Mouse (Mus musculus) midbrain, embryonic 12.5 days (tissue): ENCODE data around the gene Cebpa. TPM values are rescaled to one million over a fixed set of nuclear protein-coding genes. Genes with fewer than 3 reads are reported as not detected.

Experiments
- ATAC-seq: fragments of 200-750 bp; cut with Nextera tagmentation; 2 replicates; pipeline ENCODE4 v1.8.0; 2017; ENCODE audit warnings: low read depth, moderate TSS enrichment, moderate library complexity; ENCODE audit not compliant: low FRiP score
- H3K27ac ChIP-seq: fragments of 300-500 bp; sonication (generic); replicated peaks from 2 replicates; pipeline ENCODE4 v1.5.1; 2016; ENCODE audit warnings: mild to moderate bottlenecking
- H3K27me3 ChIP-seq: fragments of 300-500 bp; sonication (generic); 2 replicates; pipeline ENCODE4 v1.6.1; 2016; ENCODE audit warnings: mild to moderate bottlenecking
- H3K36me3 ChIP-seq: fragments of 300-500 bp; sonication (generic); 2 replicates; pipeline ENCODE4 v1.6.1; 2016
- H3K4me1 ChIP-seq: fragments of 300-500 bp; sonication (generic); 2 replicates; pipeline ENCODE4 v1.6.1; 2016
- H3K4me2 ChIP-seq: fragments of 300-500 bp; sonication (generic); replicated peaks from 2 replicates; pipeline ENCODE4 v1.6.1; 2016; ENCODE audit warnings: mild to moderate bottlenecking, moderate library complexity
- H3K4me3 ChIP-seq: fragments of 300-500 bp; sonication (generic); 2 replicates; pipeline ENCODE4 v1.5.1; 2016; ENCODE audit warnings: mild to moderate bottlenecking
- H3K9ac ChIP-seq: fragments of 300-500 bp; sonication (generic); replicated peaks from 2 replicates; pipeline ENCODE4 v1.6.1; 2016; ENCODE audit warnings: mild to moderate bottlenecking, moderate library complexity
- H3K9me3 ChIP-seq: fragments of 300-500 bp; sonication (generic); 2 replicates; pipeline ENCODE4 v1.6.1; 2016; ENCODE audit warnings: mild to moderate bottlenecking
- WGBS: fragments of 180-500 bp; shearing (Covaris S2); methylation state at CpG from one replicate; pipeline ENCODE4 v1.1.7; 2016; 5-methylcytosine and 5-hydroxymethylcytosine counted together
- polyA plus RNA-seq: library from polyadenylated mRNA; unstranded; fragments of >200 nt; fragmentation: Nextera tagmentation; extraction: Ambion mirVana; gene quantifications from 2 replicates; pipeline ENCODE4 v1.2.1, GENCODE M21; 2016

Cebpa gene
- 0.77 TPM in 2 replicates for polyA plus RNA-seq

DNA sequence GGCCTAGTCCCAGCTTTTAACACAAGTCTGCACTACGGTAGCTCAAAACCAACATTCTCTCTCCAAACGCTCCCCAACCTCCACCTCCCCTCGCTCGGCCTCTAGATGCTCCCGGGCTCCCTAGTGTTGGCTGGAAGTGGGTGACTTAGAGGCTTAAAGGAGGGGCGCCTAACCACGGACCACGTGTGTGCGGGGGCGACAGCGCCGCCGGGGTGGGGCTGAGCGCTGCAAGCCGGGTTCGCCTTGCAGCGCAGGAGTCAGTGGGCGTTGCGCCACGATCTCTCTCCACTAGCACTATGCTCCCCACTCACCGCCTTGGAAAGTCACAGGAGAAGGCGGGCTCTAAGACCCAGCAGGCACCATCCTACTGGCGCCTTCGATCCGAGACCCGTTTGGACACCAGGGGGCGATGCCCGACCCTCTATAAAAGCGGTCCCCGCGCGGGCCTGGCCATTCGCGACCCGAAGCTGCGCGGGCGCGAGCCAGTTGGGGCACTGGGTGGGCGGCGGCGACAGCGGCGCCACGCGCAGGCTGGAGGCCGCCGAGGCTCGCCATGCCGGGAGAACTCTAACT lies at the start of gene Cebpa:
Gene Cebpa, plus strand, starts transcription at position 453 of the 573 bp plus-strand sequence.
- Histone ChIP-seq H3K9me3 (no peaks in the 10 kb centered on the region), H3K36me3 (no peaks in the 10 kb centered on the region), H3K4me3 (peak within 1 kb of the TSS; percentile 57), H3K27ac (no peak within 1 kb of the TSS), H3K9ac (peak within 1 kb of the TSS; percentile 41), H3K4me1 (peaks cover 21% of the 10 kb centered on the region), H3K27me3 (peaks cover 80% of the 10 kb centered on the region), H3K4me2 (peak within 1 kb of the TSS; percentile 97)
- under 1% methylated on average over 50 of the region's 50 CpGs for WGBS
- peak; percentile 88 for ATAC-seq

DNA sequence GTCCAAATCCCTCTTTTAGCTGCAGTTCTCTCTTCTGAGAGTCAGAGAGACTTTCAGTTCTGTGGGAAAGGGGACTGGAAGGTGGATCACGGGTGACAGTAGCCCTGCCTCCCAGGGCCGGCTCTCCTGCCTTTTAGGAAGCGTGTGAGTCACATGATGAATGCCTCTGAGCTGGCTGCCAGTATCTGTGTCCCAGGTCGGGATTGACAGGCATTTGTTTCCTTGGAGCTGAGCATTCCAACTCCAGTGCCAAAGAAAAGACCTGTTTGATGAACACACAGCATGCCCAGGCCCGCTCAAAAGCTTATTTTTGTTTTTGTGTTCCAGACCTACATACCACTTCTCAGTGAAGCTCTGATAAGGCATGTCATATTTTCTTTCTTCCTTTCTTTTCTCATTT lies 42.4 kb upstream of the Cebpa start:
- no peak overlapping the region for H3K4me2 ChIP-seq
- H3K4me1 ChIP-seq, result no peaks in the 10 kb centered on the region
- no peak overlapping the region for H3K4me3 ChIP-seq
- WGBS, result 38% methylated on average over 5 of the region's 5 CpGs
- H3K36me3 ChIP-seq, result no peaks in the 10 kb centered on the region
- H3K9ac ChIP-seq, result no peak overlapping the region
- ATAC-seq, result no peak
- no peak overlapping the region for H3K27ac ChIP-seq
- H3K27me3 ChIP-seq, result no peaks in the 10 kb centered on the region; the same call in 1 of the 2 replicates
- no peaks in the 10 kb centered on the region for H3K9me3 ChIP-seq

DNA sequence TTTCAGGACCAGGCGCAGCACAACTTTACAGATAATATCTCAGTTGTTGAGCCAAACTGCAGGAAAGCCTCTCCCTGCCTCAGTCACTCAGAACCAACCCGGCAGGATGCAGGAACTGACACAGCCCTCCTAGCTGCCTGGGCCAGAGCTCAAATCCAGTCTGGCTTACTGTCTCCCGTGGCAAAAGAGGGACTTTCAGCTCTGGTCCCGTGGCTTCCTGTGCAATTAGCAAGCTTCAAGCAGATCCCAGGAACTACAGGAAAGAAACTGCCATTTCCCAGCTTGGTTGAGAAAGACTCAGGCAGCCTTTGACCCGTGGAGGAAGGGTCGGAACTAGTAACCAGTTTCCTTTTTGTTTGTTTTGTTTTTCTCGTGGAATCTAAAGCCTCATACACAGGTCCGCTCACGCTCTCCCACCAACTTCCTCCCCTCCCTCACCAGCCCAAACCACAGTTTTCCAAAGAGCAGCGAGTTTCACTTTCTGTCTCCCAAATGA lies 38.2 kb upstream of the Cebpa start:
- no peak overlapping the region for H3K9ac ChIP-seq
- no peak overlapping the region for H3K27ac ChIP-seq
- no peaks in the 10 kb centered on the region; the same call in 1 of the 2 replicates for H3K27me3 ChIP-seq
- no peaks in the 10 kb centered on the region for H3K9me3 ChIP-seq
- H3K36me3 ChIP-seq, result no peaks in the 10 kb centered on the region
- 52% methylated on average over 10 of the region's 10 CpGs for WGBS
- H3K4me2 ChIP-seq, result no peak overlapping the region
- H3K4me1 ChIP-seq, result no peaks in the 10 kb centered on the region
- no peak for ATAC-seq
- no peak overlapping the region for H3K4me3 ChIP-seq

DNA sequence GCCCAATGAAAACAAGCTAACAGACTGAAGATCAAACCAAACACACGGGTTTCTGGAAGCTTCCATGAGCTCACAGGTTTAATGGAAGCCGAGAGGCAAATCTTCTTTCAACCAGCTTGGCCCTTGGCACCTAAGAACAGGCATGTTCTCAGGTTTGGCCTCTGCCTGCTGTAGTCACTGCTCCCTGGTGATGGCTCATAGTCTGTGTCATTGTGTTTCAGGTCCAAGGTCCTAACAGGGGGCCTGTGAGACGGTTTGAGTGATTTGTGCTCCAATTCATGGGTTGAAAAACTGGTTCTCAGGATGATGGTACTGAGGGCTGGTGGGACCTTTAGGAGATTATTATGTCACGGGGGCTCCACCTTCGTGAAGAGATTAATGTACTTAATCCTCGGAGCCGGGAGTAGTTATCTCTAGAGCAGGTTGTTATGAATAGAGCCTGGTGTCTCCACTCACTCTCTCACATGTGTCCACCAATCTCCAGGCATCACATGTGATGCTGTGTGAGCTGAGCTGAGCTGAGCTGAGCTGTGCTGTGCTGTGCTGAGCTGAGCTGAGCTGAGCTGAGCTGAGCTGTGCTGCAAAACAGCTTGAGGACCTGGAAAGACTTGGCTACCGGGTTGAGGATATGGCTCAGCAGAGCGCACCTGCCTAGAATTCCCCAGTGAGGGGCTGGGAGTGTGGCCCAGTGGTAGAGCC lies 37.5 kb upstream of the Cebpa start:
- Histone ChIP-seq H3K27me3 (no peaks in the 10 kb centered on the region; the same call in 1 of the 2 replicates), H3K9ac (no peak overlapping the region), H3K4me2 (no peak overlapping the region), H3K4me1 (peaks cover 4% of the 10 kb centered on the region; the same call in 1 of the 2 replicates), H3K9me3 (no peaks in the 10 kb centered on the region), H3K4me3 (no peak overlapping the region), H3K27ac (no peak overlapping the region), H3K36me3 (no peaks in the 10 kb centered on the region)
- ATAC-seq, result no peak
- WGBS, result 75% methylated on average over 9 of the region's 9 CpGs

DNA sequence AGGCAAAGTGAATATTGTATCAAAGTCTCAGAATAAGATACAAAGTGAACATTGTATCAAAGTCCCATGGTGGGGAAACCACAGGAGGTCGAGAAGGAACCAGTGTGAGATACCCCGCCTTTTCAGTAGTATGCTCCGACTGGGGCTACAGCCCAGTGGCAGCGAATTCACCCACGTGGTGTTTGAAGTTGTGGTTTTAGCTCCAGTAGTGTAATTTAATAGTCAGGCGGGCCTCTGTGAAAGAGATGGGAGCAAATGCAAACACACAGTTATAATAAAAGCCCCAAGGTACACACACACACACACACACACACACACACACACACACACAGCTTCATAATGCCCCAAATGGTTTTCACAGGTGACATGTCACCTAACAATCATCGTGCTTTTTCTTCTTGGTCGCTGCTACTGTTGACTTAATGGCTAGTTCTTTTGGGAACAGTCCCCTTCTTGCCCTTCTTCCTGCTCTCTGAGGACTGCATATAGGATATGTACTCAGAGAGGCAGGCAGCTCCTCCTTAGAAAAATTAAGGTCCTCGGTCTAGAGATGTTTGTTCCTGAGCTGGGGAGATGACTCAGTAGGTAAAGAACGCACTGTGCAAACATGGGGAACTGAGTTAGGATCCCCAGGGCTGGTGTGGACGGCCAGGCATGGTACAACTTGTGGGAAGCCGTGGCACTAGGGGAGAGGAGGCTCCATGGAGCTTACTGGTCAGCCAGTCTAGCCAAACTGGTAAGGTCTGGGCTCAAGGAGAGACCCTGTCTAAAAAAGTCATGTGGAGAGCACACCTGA lies 34.3 kb upstream of the Cebpa start:
- ATAC-seq, result no peak
- Histone ChIP-seq H3K27ac (no peak overlapping the region), H3K4me2 (no peak overlapping the region), H3K4me1 (peaks cover 13% of the 10 kb centered on the region; the same call in 1 of the 2 replicates), H3K4me3 (no peak overlapping the region), H3K36me3 (no peaks in the 10 kb centered on the region), H3K27me3 (no peaks in the 10 kb centered on the region; the same call in 1 of the 2 replicates), H3K9ac (no peak overlapping the region), H3K9me3 (no peaks in the 10 kb centered on the region)
- WGBS, result 84% methylated on average over 12 of the region's 12 CpGs

DNA sequence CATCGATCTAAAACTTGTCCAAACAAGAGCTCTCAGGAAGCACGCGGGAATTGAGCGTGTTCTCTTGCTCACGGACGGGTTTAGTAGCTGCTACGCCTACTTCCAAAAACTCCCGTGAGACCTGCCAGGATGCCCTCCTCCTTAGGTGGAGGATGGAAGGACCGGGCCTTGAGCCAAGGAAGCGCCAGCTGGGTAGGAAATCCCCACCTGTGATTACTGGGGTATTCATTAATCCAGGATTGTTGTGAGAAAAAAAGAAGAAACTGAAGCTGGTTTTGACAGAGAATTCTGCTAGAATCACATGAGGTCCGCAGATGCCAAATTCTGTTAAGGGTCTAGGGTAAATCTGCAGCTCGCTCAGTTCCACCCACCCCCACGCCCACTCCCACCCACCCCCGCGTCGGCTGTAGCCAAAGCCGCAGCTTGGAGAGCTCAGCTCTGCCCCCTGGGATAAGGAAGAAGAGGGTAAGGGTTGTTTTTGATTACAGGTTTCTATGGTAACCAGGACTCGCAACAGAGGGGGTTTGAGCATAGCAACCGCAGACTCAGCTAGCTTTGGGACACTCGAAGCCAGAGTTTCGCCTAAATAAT lies 32.7 kb upstream of the Cebpa start:
- peak overlapping the region; percentile 21 for H3K4me3 ChIP-seq
- no peaks in the 10 kb centered on the region for H3K36me3 ChIP-seq
- whole genome bisulfite sequencing, result 2% methylated on average over 21 of the region's 21 CpGs
- H3K4me2 ChIP-seq, result peak overlapping the region; percentile 53
- H3K27ac ChIP-seq, result 0 out of 2 replicates have a peak overlapping the region, but pooled peaks have one; percentile 25
- no peaks in the 10 kb centered on the region for H3K27me3 ChIP-seq
- peaks cover 13% of the 10 kb centered on the region; the same call in 1 of the 2 replicates for H3K4me1 ChIP-seq
- no peaks in the 10 kb centered on the region for H3K9me3 ChIP-seq
- H3K9ac ChIP-seq, result no peak overlapping the region; the same call in 1 of the 2 replicates
- ATAC-seq, result peak; percentile 85

DNA sequence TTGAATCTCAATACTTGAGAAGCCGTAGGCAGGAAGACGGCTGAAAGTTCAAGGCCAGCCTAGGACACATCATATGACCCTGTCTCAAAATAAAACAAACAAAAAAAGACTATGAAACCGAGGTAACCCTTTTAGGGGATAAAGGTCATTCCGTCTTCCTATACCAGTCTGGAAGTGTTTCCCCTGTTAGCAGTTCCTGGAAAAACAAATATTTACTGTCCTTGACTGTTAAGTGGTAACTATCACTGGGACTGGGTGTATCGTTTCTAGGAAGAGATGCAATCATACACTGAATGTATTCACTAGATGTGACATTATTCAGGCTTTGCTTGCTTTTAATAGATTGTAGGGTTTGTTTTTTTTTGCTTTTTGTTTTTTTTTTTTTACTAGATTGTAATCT lies 28.5 kb upstream of the Cebpa start:
- 85% methylated on average over 5 of the region's 5 CpGs for WGBS
- no peak overlapping the region for H3K4me2 ChIP-seq
- ATAC-seq, result no peak

DNA sequence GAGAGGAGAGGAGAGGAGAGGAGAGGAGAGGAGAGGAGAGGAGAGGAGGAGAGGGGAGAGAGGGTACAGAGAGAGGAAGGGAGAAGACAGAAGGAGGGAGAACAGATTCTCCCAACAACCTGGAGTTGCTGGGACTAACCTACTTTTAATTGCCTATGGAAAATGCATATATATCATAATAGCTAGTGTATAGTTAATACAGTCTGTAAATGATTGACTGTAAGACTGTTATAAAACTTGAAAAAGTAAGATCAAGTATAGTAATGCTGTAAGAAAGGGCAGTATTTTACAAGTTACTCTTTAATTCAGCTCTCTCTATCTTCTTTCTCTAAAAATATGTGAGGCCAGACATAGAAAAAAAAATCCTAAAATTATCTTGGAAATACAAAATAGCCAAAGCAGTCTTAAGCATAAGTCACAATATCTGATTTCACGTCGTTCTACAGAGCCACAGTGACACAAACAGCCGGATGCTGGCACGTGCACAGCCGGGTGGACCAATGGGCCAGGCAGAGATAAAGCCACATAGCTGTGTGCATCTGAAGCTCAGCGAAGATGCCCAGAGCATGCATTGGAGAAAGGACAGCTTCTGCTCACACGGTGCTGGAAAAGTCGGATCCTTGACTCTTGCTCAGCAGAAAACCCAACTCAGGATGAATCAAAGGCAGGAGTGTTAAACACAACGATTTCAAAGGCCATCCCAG lies 24.0 kb upstream of the Cebpa start:
- Histone ChIP-seq H3K36me3 (no peaks in the 10 kb centered on the region), H3K27me3 (no peaks in the 10 kb centered on the region; the same call in 1 of the 2 replicates), H3K4me2 (no peak overlapping the region), H3K4me1 (no peaks in the 10 kb centered on the region), H3K27ac (no peak overlapping the region), H3K9ac (no peak overlapping the region), H3K9me3 (no peaks in the 10 kb centered on the region), H3K4me3 (no peak overlapping the region)
- 82% methylated on average over 9 of the region's 9 CpGs for WGBS
- no peak for ATAC-seq

More for the DNA sequence above, 28.5 kb upstream of the Cebpa start:
- H3K9me3 ChIP-seq, result no peaks in the 10 kb centered on the region
- no peak overlapping the region for H3K9ac ChIP-seq
- no peaks in the 10 kb centered on the region; the same call in 1 of the 2 replicates for H3K27me3 ChIP-seq
- H3K27ac ChIP-seq, result no peak overlapping the region
- no peak overlapping the region for H3K4me3 ChIP-seq
- H3K36me3 ChIP-seq, result no peaks in the 10 kb centered on the region
- H3K4me1 ChIP-seq, result peaks cover 13% of the 10 kb centered on the region; the same call in 1 of the 2 replicates

DNA sequence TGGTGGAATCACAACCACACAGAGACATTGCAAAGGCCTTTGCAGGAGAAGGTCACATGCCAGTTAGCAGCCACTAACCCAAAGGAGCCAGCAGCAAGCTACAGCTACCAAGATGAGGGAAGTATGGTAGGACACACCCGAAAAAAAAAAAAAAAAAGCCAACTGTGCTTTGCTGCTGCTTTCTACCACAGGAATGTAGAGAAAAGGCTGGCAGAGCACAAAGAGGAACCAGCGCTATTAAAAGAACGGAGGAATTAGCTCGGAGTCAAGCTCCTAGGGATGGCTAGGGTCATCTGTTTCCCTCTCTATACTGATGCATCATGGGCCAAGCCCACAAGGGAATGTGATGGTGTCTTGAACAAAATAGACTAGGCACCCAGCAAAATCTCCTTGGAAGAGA lies 20.3 kb upstream of the Cebpa start:
- no peak overlapping the region for H3K4me2 ChIP-seq
- no peaks in the 10 kb centered on the region for H3K4me1 ChIP-seq
- H3K9me3 ChIP-seq, result no peaks in the 10 kb centered on the region
- no peak overlapping the region for H3K27ac ChIP-seq
- H3K4me3 ChIP-seq, result no peak overlapping the region
- H3K36me3 ChIP-seq, result no peaks in the 10 kb centered on the region
- WGBS, result 84% methylated on average over 4 of the region's 4 CpGs
- ATAC-seq, result no peak
- H3K9ac ChIP-seq, result no peak overlapping the region
- no peaks in the 10 kb centered on the region for H3K27me3 ChIP-seq

DNA sequence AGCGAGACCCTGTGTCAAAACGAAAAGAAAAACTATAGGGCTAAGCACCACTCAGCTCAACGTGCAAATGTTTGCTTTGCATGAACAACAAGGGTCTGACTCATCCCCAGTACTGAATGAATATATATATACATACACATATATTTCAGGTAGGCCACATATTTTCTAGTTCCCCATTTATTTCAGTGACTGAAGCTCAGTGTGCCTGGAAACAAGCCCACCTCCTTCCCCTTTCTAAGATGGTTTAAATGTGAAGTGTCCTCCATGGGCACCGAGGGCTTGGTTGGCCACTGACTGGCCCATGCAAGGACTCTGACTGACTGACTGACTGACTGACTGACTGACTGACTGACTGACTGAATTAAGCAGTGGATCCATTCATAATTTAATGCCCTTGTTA lies 19.6 kb upstream of the Cebpa start:
- Histone ChIP-seq H3K27ac (no peak overlapping the region), H3K27me3 (no peaks in the 10 kb centered on the region), H3K9me3 (no peaks in the 10 kb centered on the region), H3K36me3 (no peaks in the 10 kb centered on the region), H3K4me1 (no peaks in the 10 kb centered on the region), H3K4me2 (no peak overlapping the region), H3K4me3 (no peak overlapping the region), H3K9ac (no peak overlapping the region)
- no peak for ATAC-seq
- 87% methylated on average over 4 of the region's 4 CpGs for WGBS

DNA sequence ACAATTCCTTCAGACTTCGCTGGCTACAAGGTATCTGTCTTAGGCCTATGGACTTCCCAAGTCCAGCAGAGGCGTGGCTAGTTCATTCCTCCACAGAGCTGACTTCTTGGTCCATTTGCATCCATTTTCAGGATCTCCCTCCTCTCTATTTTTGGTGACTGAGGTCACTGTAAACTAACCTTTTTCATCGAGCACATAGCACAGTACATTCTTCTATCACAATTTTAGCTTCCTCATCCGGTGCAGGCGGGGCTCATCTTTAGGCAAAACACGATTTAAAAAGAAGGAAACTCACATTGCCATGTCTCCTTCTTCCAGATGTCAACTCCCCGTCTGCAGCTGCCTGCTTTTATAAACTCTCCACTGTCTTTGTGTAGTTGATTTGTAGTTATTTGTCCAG lies 12.5 kb upstream of the Cebpa start:
- no peaks in the 10 kb centered on the region for H3K36me3 ChIP-seq
- H3K4me1 ChIP-seq, result peaks cover 4% of the 10 kb centered on the region; the same call in 1 of the 2 replicates
- no peak overlapping the region for H3K27ac ChIP-seq
- H3K4me3 ChIP-seq, result no peak overlapping the region
- no peak overlapping the region for H3K9ac ChIP-seq
- no peak overlapping the region for H3K4me2 ChIP-seq
- H3K27me3 ChIP-seq, result no peaks in the 10 kb centered on the region
- WGBS, result 85% methylated on average over 7 of the region's 7 CpGs
- no peak for ATAC-seq
- H3K9me3 ChIP-seq, result no peaks in the 10 kb centered on the region
